Mouse (Mus musculus) embryonic facial prominence, embryonic 11.5 days (tissue): ENCODE measurements at regions not wholly inside any gene's neighbourhood (a gene's known extent, or its start where the extent isn't known, plus 50 kb on each side); places are given as distances from the start of the nearest gene placed in this dataset.

Experiments used
- ATAC-seq: fragments of 200-750 bp; cut with Nextera tagmentation; replicated peaks from 2 replicates; pipeline ENCODE4 v1.8.0; 2017; ENCODE audit warnings: low read depth; ENCODE audit not compliant: insufficient number of reproducible peaks, low FRiP score, low TSS enrichment
- DNase-seq: peaks from one replicate; pipeline ENCODE4 v3.0.0-alpha.2; 2015; ENCODE audit warnings: low spot score
- H3K27ac ChIP-seq: fragments of 300-500 bp; sonication (generic); replicated peaks from 2 replicates; pipeline ENCODE4 v1.5.1; 2014; ENCODE audit warnings: mild to moderate bottlenecking, low read depth, low read length, control low read depth
- H3K27me3 ChIP-seq: fragments of 300-500 bp; sonication (generic); 2 replicates; pipeline ENCODE4 v1.6.1; 2014; ENCODE audit warnings: mild to moderate bottlenecking, low read length, moderate library complexity, mixed read lengths; ENCODE audit not compliant: control insufficient read depth, insufficient read depth
- H3K36me3 ChIP-seq: fragments of 300-500 bp; sonication (generic); replicated peaks from 2 replicates; pipeline ENCODE4 v1.6.1; 2014; ENCODE audit warnings: low read depth, mild to moderate bottlenecking, low read length, moderate library complexity, mixed read lengths; ENCODE audit not compliant: control insufficient read depth, insufficient read depth
- H3K4me1 ChIP-seq: fragments of 300-500 bp; sonication (generic); 2 replicates; pipeline ENCODE4 v1.6.1; 2014; ENCODE audit warnings: low read length, mixed read lengths; ENCODE audit not compliant: control insufficient read depth, insufficient read depth
- H3K4me2 ChIP-seq: fragments of 300-500 bp; sonication (generic); 2 replicates; pipeline ENCODE4 v1.6.1; 2014; ENCODE audit warnings: low read depth, mild to moderate bottlenecking, control low read depth, low read length, moderate library complexity
- H3K4me3 ChIP-seq: fragments of 300-500 bp; sonication (generic); 2 replicates; pipeline ENCODE4 v1.5.1; 2014; ENCODE audit warnings: low read depth, low read length, control low read depth
- H3K9ac ChIP-seq: fragments of 300-500 bp; sonication (generic); replicated peaks from 2 replicates; pipeline ENCODE4 v1.6.1; 2014; ENCODE audit warnings: mild to moderate bottlenecking, control low read depth, low read length
- H3K9me3 ChIP-seq: fragments of 300-500 bp; sonication (generic); replicated peaks from 2 replicates; pipeline ENCODE4 v1.6.1; 2016; ENCODE audit warnings: mild to moderate bottlenecking, low read length, inconsistent platforms, mixed read lengths; ENCODE audit not compliant: control insufficient read depth
- WGBS: fragments of 180-500 bp; shearing (Covaris S2); extraction: QIAGEN DNeasy Blood & Tissue Kit; methylation state at CpG from one replicate; pipeline ENCODE4 v1.1.7; 2014; 5-methylcytosine and 5-hydroxymethylcytosine counted together

GRCm38 (mm10) chr19:15726785-15727406, 220.2 kb downstream of the Psat1 start:
- no peaks in the 10 kb centered on the region for H3K36me3 ChIP-seq
- H3K27me3 ChIP-seq, result no peaks in the 10 kb centered on the region
- DNase-seq (peak; percentile 66), ATAC-seq (peak; percentile 87)
- WGBS, result 15% methylated on average over 13 of the region's 13 CpGs
- no peak overlapping the region for H3K9ac ChIP-seq
- no peaks in the 10 kb centered on the region for H3K9me3 ChIP-seq
- no peaks in the 10 kb centered on the region for H3K4me1 ChIP-seq
- peak overlapping the region; percentile 7; the same call in 1 of the 2 replicates for H3K4me2 ChIP-seq
- no peak overlapping the region for H3K27ac ChIP-seq
- H3K4me3 ChIP-seq, result no peak overlapping the region

DNA sequence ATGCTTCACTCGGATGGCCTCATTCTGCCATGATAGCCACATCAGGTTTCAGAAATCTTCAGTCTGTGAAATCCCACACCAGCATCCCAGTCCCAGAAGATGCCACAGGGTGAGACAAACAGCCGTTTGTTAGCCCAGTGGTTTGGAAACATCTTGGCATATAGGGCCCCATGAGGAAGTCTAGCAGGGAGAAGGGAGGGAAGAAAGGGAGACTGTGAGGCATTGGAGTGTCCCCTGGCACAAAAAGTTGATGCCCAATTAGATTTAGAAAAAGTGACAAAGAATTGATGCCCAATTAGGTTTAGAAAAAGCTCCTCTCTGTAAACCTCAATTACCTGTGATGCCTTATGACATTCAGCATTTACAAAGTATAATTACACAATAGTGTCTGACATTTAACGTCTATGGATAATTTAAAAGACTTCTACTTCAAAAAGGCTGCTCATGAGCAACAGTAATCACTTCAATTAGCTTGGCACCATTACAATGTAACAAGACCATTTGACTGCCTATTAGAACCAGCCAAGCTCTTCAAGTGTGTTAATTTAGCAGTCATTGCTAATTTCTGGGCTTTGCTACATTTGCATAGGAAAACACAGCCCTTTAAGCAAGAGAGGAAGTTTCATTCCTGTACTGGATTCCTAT, 254.6 kb downstream of the Psat1 start:
- Histone ChIP-seq H3K4me2 (no peak overlapping the region), H3K4me1 (no peaks in the 10 kb centered on the region), H3K9ac (no peak overlapping the region), H3K27ac (no peak overlapping the region), H3K27me3 (no peaks in the 10 kb centered on the region), H3K36me3 (no peaks in the 10 kb centered on the region), H3K4me3 (no peak overlapping the region), H3K9me3 (no peaks in the 10 kb centered on the region)
- 50% methylated on average over 3 of the region's 3 CpGs for whole genome bisulfite sequencing
- DNase-seq (no peak), ATAC-seq (no peak)

GRCm38 (mm10) chr19:15669996-15670395, 277.1 kb downstream of the Psat1 start:
- DNase-seq (no peak), ATAC-seq (no peak)
- no peak overlapping the region for H3K27ac ChIP-seq
- no peaks in the 10 kb centered on the region for H3K36me3 ChIP-seq
- no peaks in the 10 kb centered on the region for H3K4me1 ChIP-seq
- H3K4me2 ChIP-seq, result no peak overlapping the region
- H3K9ac ChIP-seq, result no peak overlapping the region
- no peak overlapping the region for H3K4me3 ChIP-seq
- no peaks in the 10 kb centered on the region for H3K9me3 ChIP-seq
- 88% methylated on average over 6 of the region's 6 CpGs for WGBS
- H3K27me3 ChIP-seq, result no peaks in the 10 kb centered on the region

DNA sequence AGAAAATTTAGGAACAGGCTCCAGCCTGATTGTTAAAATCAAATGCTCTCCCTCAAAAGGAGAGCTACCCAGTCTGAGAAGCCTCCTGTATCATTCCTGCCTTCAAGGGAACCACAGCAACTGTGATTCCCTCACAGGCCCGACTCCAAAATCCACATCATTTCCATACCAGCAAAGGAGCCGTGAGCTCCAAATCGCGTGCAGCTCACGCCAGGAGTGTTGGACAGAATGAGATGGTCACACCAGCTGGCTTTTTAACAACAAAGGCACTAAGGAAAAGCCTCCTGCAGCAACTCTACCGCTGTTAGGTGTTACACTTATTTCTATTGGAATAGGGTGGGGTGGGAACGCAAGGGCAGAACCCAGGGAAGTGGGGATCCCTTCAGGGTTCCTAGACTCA, 277.6 kb downstream of the Psat1 start:
- no peaks in the 10 kb centered on the region for H3K4me1 ChIP-seq
- no peak for DNase-seq
- no peaks in the 10 kb centered on the region for H3K36me3 ChIP-seq
- H3K4me3 ChIP-seq, result no peak overlapping the region
- H3K27ac ChIP-seq, result no peak overlapping the region
- no peak for ATAC-seq
- H3K4me2 ChIP-seq, result no peak overlapping the region
- H3K9ac ChIP-seq, result no peak overlapping the region
- no peaks in the 10 kb centered on the region for H3K9me3 ChIP-seq
- no peaks in the 10 kb centered on the region for H3K27me3 ChIP-seq
- 86% methylated on average over 7 of the region's 7 CpGs for WGBS

GRCm38 (mm10) chr19:15668624-15669016, 278.5 kb downstream of the Psat1 start:
- H3K4me3 ChIP-seq, result no peak overlapping the region
- no peak overlapping the region for H3K27ac ChIP-seq
- no peaks in the 10 kb centered on the region for H3K4me1 ChIP-seq
- no peak overlapping the region for H3K4me2 ChIP-seq
- no peaks in the 10 kb centered on the region for H3K36me3 ChIP-seq
- H3K9ac ChIP-seq, result no peak overlapping the region
- ATAC-seq (no peak), DNase-seq (no peak)
- no peaks in the 10 kb centered on the region for H3K27me3 ChIP-seq
- no peaks in the 10 kb centered on the region for H3K9me3 ChIP-seq

DNA sequence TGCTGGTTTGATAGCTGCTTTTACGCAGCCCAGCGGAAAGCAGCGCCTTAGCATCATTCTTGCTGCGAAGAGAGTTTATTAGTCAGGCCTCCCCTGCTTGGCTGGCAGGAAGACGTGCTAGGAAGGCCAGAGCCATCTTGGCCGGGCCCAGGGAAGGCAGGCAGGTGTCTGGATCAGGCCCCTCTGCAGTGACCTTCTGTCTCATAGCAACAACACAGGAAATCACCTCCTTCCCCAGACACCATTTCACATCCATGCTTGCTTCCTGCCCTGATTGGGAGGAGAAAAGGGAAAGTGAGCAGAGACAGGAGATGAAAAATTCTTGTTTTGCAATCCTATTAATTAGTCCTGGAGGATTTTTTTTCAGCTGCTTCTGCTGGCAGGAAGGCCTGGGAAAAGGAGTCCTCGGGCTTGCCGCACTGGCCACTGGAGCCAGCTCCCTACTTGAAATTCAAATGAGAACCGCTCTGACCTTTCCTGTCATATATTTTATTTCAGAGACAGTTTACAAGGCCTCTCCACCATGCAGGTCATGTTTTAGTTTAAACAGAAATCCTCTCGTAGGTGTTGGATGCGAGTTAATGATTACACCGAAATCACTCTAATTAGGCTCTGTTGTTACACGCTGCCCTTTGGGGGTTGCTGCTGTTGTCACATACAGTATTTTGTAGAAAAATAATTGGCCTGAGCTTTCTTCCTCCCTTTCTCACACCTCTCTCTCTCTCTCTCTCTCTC, 279.1 kb downstream of the Psat1 start:
- DNase-seq (peak; percentile 21), ATAC-seq (no peak)
- Histone ChIP-seq H3K36me3 (no peaks in the 10 kb centered on the region), H3K4me1 (no peaks in the 10 kb centered on the region), H3K27me3 (no peaks in the 10 kb centered on the region), H3K9me3 (no peaks in the 10 kb centered on the region), H3K4me3 (no peak overlapping the region), H3K9ac (no peak overlapping the region), H3K4me2 (no peak overlapping the region), H3K27ac (no peak overlapping the region; the same call in 1 of the 2 replicates)
- 50% methylated on average over 13 of the region's 13 CpGs for WGBS

- Histone ChIP-seq H3K4me1 (no peaks in the 10 kb centered on the region), H3K27ac (no peak overlapping the region), H3K4me3 (no peak overlapping the region), H3K4me2 (no peak overlapping the region), H3K36me3 (no peaks in the 10 kb centered on the region), H3K9ac (no peak overlapping the region), H3K27me3 (no peaks in the 10 kb centered on the region), H3K9me3 (no peaks in the 10 kb centered on the region)
- 53% methylated on average over 3 of the region's 3 CpGs for WGBS
- ATAC-seq, result no peak
- DNase-seq, result no peak
These were observed 283.4 kb downstream of the Psat1 start for GRCm38 (mm10) chr19:15663659-15664255.

DNA sequence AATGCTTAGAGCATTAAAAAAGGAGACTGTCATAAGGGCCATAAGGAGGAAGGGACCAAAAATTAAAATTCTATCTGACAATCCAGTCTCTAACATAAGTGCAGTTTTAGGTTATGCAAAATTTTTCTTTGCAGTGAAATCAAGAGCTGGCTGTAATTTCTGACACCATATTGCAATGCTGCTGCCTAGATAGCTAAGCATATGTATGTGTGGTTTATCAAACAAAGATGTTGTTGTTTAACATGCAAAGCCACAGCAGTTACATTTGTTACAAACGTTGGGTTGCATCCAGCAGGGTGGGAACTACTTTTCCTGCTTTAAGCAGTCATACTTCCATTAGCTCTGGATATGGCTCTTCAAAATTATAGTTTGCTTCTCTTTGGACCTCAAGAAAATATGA, 288.5 kb downstream of the Psat1 start:
- no peak overlapping the region for H3K27ac ChIP-seq
- no peak overlapping the region for H3K9ac ChIP-seq
- H3K4me2 ChIP-seq, result no peak overlapping the region
- H3K27me3 ChIP-seq, result no peaks in the 10 kb centered on the region
- H3K36me3 ChIP-seq, result no peaks in the 10 kb centered on the region
- ATAC-seq, result no peak
- WGBS, result 66% methylated on average over 1 of the region's 1 CpGs
- H3K4me1 ChIP-seq, result no peaks in the 10 kb centered on the region
- no peak overlapping the region for H3K4me3 ChIP-seq
- no peaks in the 10 kb centered on the region for H3K9me3 ChIP-seq
- DNase-seq, result no peak
